10 mouse cellular contexts compared by ENCODE assay signal in the genomic region with DNA sequence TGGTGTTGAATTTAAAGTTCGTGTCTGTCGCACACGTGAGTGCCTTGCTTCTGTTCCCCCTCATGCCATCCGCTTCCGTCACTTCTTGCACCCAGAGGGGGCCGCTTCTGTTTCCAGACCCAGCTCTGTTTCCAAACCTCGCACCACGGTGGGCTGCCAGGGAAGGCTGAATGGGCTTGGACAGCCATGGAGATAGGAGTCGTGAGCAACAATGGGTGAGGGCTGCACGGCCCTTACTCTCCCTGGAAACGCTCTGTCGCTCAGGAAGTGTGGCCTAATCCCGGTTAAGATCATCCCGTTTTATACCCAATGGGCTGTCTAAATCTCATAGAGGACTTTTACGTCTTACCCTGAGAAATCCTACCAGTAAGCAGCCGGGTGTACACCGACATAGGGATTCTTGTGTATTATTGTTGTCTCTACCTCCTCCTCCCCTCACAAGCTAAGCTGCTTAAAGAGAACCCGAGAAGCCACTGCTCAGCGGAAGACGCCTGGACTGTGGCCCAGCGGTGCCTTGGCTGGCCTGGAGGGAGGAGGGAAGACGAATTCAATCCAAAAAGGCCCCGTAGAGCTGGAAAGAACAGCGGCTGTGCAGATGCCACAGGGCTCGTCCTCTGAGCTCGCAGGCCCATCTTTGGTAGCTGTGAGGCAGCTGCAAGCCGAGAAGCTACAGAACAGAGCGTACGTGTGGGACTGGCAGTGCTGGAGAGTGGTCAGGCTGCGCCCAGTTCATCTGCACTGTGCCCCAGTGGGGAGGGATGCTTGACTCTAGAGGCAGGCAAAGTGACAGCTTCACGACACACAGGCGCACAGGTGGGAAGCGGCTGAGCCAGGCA. TPM values are rescaled to one million over a fixed set of nuclear protein-coding genes. Genes with fewer than 3 reads are reported as not detected.
A peak's percentile ranks its signal among the peaks of the same experiment; 100 is the strongest.
DNase-seq lines count a peak whose midpoint lies in the region; ATAC-seq and TF ChIP-seq lines count a peak whose summit lies in the region.
"Had no signal": no experiment of that assay in that cellular context is flagged by ENCODE, and none has a peak within 500 bp of the region (broad histone marks: within the 10 kb centered on the region; RNA-seq: fewer than 3 reads in every experiment).

No protein-coding gene starts in this region.

- no peaks in the 10 kb centered on the region for H3K36me3 ChIP-seq in kidney, embryonic 15.5 days
- H3K36me3 ChIP-seq in kidney, embryonic 14.5 days (ENCODE audit: control insufficient read depth, insufficient read depth, low read length), result no peaks in the 10 kb centered on the region
- no peaks in the 10 kb centered on the region for H3K36me3 ChIP-seq in forebrain, postnatal 0 days (ENCODE audit: insufficient read depth)
- H3K36me3 ChIP-seq: liver, embryonic 13.5 days had no signal

- DNase-seq in cerebellum, adult 9-11 months, result peak; percentile 17
- DNase-seq in forebrain, postnatal 0 days, result peak; percentile 45
- DNase-seq in lung, postnatal 4 days, result peak; percentile 43 to 64
- no peak for DNase-seq in MN1 (ENCODE audit: low spot score)
- DNase-seq in ovary, postnatal 10 days (ENCODE audit: low spot score), result no peak
- DNase-seq in kidney, adult 11 months, result no peak
- DNase-seq: liver, embryonic 13.5 days had no signal

- H3K27ac ChIP-seq in kidney, embryonic 15.5 days, result no peak overlapping the region
- H3K27ac ChIP-seq in kidney, embryonic 14.5 days (ENCODE audit: low read depth, low read length), result no peak overlapping the region
- peak overlapping the region; percentile 45 for H3K27ac ChIP-seq in forebrain, postnatal 0 days (ENCODE audit: low read depth, low read length)
- H3K27ac ChIP-seq: liver, embryonic 13.5 days had no signal

- H3K4me2 ChIP-seq in kidney, embryonic 15.5 days, result no peak overlapping the region
- no peak overlapping the region for H3K4me2 ChIP-seq in kidney, embryonic 14.5 days (replicated peaks; ENCODE audit: low read depth, low read length)
- H3K4me2 ChIP-seq in forebrain, postnatal 0 days (ENCODE audit: low read depth), result peak overlapping the region; percentile 25; the same call in 1 of the 2 replicates
- H3K4me2 ChIP-seq: liver, embryonic 13.5 days had no signal

- peak; percentile 36; the same call in 1 of the 2 replicates for ATAC-seq in kidney, embryonic 15.5 days (replicated peaks; ENCODE audit: low FRiP score)
- no peak for ATAC-seq in kidney, embryonic 14.5 days (ENCODE audit: low FRiP score, low TSS enrichment)
- peak; percentile 81 for ATAC-seq in forebrain, postnatal 0 days

- H3K27me3 ChIP-seq in kidney, embryonic 15.5 days, result no peaks in the 10 kb centered on the region
- H3K27me3 ChIP-seq in kidney, embryonic 14.5 days (ENCODE audit: control insufficient read depth, insufficient read depth, low read length), result no peaks in the 10 kb centered on the region
- H3K27me3 ChIP-seq in forebrain, postnatal 0 days (ENCODE audit: insufficient read depth, low read length), result no peaks in the 10 kb centered on the region
- H3K27me3 ChIP-seq: liver, embryonic 13.5 days had no signal

- no peak overlapping the region for H3K4me3 ChIP-seq in kidney, embryonic 15.5 days (replicated peaks)
- no peak overlapping the region for H3K4me3 ChIP-seq in kidney, embryonic 14.5 days (ENCODE audit: low read length)
- no peak overlapping the region for H3K4me3 ChIP-seq in forebrain, postnatal 0 days (ENCODE audit: low read depth, low read length)
- H3K4me3 ChIP-seq: erythroblast, embryonic 14.5 days; liver, embryonic 13.5 days had no signal

- WGBS in kidney, embryonic 15.5 days, result 66% methylated on average over 33 of the region's 33 CpGs
- 69% methylated on average over 33 of the region's 33 CpGs for WGBS in kidney, embryonic 14.5 days
- WGBS in forebrain, postnatal 0 days, result 24% methylated on average over 33 of the region's 33 CpGs

- TF ChIP-seq CTCF in forebrain, postnatal 0 days (IDR thresholded peaks at IDR 0.05; ENCODE audit: low read depth), result no peak

- peaks cover 29% of the 10 kb centered on the region for H3K4me1 ChIP-seq in kidney, embryonic 15.5 days
- H3K4me1 ChIP-seq in kidney, embryonic 14.5 days (ENCODE audit: control insufficient read depth, insufficient read depth, low read length), result 0 out of 2 replicates have a peak, but pooled peaks cover 2% of the 10 kb centered on the region
- H3K4me1 ChIP-seq in forebrain, postnatal 0 days (ENCODE audit: insufficient read depth), result peaks cover 3% of the 10 kb centered on the region; the same call in 1 of the 2 replicates

- H3K9ac ChIP-seq in kidney, embryonic 15.5 days, result no peak overlapping the region
- no peak overlapping the region for H3K9ac ChIP-seq in kidney, embryonic 14.5 days (ENCODE audit: low read depth, low read length)
- no peak overlapping the region for H3K9ac ChIP-seq in forebrain, postnatal 0 days
- H3K9ac ChIP-seq: liver, embryonic 13.5 days had no signal

- no peaks in the 10 kb centered on the region for H3K9me3 ChIP-seq in kidney, embryonic 15.5 days (replicated peaks)
- no peaks in the 10 kb centered on the region for H3K9me3 ChIP-seq in kidney, embryonic 14.5 days (ENCODE audit: control insufficient read depth, low read length)
- no peaks in the 10 kb centered on the region for H3K9me3 ChIP-seq in forebrain, postnatal 0 days (ENCODE audit: low read length)
- H3K9me3 ChIP-seq: liver, embryonic 13.5 days had no signal

RNA-seq across cellular contexts. Expression of gene Alg14, which starts 58.0 kb away (rescaled TPM):
- polyA plus RNA-seq in kidney, embryonic 15.5 days (2015; fragmentation: Nextera tagmentation; extraction: Ambion mirVana), result 38.9 and 41.5 TPM in 2 replicates
- 41.3 and 43.8 TPM in 2 replicates for polyA plus RNA-seq in kidney, embryonic 14.5 days (2014; fragmentation: Nextera tagmentation; extraction: Ambion mirVana)
- 20.8 and 28.2 TPM in 2 replicates for total RNA-seq in forebrain, postnatal 0 days (2014; rRNA removed)
- 29.6 and 31.6 TPM in 2 replicates for polyA plus RNA-seq in forebrain, postnatal 0 days (2015; fragmentation: Nextera tagmentation; extraction: Ambion mirVana)

Comparison
In these comparisons a context has a peak if more than half of its experiments do, and no peak if none do; other contexts are left out.
1. DNase-seq: peak in cerebellum, adult 9-11 months (single experiment), forebrain, postnatal 0 days (single experiment) and lung, postnatal 4 days (2 of 2); none in MN1 (single experiment), ovary, postnatal 10 days (single experiment) and kidney, adult 11 months (single experiment).